Mouse (Mus musculus) neutrophil, adult 5-6 weeks (primary cell): ENCODE measurements around the gene Samd14. TPM values are rescaled to one million over a fixed set of nuclear protein-coding genes. Genes with fewer than 3 reads are reported as not detected.
"Not testable (repeated sequence)": the region's sequence is repeated elsewhere in the genome, so short reads cannot be mapped to it uniquely, and the experiment has no call there.

Experiments used
- ATAC-seq: fragments of 151-379, 151-347 bp; 2 replicates; pipeline ENCODE4 v1.8.0; 2017; ENCODE audit warnings: mild to moderate bottlenecking, moderate TSS enrichment; ENCODE audit not compliant: insufficient number of reproducible peaks, poor library complexity, low FRiP score, severe bottlenecking; ENCODE audit errors: extremely low read depth
- total RNA-seq: library from RNA; stranded (forward); fragments of 200-1000 nt; gene quantifications from 2 replicates; pipeline ENCODE4 v1.2.3, GENCODE M21; 2017

Gene Samd14
- 0.81 and 3.1 TPM in 2 replicates for total RNA-seq

- no peak for ATAC-seq
These were observed at the start of gene Samd14 for GRCm38 (mm10) chr11:95009629-95010014. Gene Samd14 (plus strand): TSS chr11:95009879.

GRCm38 (mm10) chr11:94962534-94963101, 47.1 kb upstream of the Samd14 start:
- ATAC-seq, result no peak

DNA sequence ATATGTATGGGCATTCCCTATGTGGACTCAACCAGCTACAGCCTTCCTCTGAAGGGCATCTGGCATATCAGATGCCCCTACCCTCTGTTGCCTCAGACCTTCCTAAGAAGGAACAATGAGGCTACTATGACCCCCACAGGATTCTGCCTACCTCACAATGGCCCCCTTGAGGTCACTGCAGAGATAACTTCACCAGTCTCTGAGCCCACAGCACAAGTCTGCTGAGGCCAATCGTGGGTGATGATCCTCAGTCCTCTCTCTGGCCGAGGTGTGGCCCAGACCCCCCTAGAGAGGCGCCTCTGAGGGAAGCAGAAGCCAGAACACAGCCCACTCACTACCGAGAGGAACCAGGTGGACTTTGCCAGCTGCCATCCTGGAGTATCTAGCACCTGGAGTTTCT, 42.3 kb upstream of the Samd14 start, which contains the start of gene Hils1:
TSS of gene Hils1 (plus strand) at position 175 of the 400 bp plus-strand sequence.
- no peak for ATAC-seq

GRCm38 (mm10) chr11:94968187-94968586, 41.5 kb upstream of the Samd14 start:
- ATAC-seq, result no peak

DNA sequence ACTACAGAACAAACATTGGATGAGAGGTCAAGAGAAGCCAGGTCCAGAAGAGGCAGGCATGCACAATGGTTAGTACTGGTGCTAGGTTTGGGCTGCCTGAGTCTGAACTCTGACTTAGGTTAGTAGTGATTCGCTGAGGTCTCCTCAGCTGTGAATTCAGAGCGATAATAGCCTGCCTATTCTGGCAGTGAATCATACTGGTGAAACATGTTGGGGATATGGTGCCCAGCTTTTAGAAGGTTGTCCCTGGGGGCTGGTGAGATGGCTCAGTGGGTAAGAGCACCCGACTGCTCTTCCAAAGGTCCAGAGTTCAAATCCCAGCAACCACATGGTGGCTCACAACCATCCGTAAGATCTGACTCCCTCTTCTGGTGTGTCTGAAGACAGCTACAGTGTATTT, 40.0 kb upstream of the Samd14 start:
- not testable (repeated sequence) for ATAC-seq

GRCm38 (mm10) chr11:94970210-94970943, 39.3 kb upstream of the Samd14 start:
- no peak for ATAC-seq

DNA sequence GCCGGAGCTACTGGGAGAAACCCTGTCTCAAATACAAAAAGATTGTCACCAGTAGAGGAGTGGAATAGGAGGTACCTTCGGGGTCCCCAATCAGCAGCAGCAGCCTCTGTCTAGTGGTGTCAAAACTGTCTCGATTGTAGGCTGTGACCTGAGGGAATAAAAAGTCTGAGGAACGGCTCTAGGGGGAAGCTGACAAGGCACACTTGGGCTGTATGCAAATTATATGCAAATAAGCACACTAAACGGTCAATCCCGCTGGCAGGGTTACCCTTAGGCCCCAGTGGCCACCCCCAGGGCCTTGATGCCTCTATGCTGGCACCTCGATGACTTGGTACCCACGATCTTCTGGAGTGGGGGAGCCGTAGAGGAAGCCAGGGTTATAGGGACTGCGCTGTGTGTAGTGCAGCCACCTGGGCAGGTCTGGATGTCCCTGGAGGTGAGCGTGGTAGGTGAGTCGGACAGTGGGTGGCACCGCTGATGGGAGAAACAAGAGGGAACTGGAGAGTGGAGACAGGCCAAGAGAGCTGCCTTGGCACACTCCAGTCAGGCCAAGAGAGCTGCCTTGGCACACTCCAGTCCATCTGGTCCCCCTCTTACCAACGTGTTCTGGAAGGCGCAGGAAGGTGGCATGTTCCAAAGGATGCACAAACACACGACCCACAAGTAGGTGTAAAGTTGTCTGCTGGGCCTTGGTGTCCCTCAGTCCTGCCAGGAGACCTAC, 37.6 kb upstream of the Samd14 start:
- no peak for ATAC-seq

- ATAC-seq, result no peak
These were observed 36.8 kb upstream of the Samd14 start for GRCm38 (mm10) chr11:94972887-94973286.

DNA sequence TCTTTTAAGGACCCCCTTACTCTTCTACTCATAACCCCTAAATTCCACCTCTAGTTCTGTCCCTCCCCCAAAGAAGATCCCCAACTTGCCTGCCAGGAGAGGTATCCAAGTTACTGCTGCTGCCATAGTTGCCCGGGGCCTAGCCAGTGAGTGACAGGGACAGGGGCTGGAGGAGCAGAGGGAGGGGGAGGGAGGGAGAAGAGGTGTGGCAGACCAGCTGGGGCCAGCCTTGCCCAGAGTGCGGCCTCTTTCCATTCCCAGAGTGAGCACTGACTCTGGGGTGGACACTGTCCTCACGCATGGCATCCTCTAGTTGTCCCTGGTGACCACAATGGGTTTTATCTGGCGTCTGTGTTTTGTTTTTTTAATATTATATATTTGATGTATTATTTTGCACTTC, 36.4 kb upstream of the Samd14 start:
- no peak for ATAC-seq

- ATAC-seq, result no peak
These were observed 34.7 kb upstream of the Samd14 start for GRCm38 (mm10) chr11:94974951-94975350.

DNA sequence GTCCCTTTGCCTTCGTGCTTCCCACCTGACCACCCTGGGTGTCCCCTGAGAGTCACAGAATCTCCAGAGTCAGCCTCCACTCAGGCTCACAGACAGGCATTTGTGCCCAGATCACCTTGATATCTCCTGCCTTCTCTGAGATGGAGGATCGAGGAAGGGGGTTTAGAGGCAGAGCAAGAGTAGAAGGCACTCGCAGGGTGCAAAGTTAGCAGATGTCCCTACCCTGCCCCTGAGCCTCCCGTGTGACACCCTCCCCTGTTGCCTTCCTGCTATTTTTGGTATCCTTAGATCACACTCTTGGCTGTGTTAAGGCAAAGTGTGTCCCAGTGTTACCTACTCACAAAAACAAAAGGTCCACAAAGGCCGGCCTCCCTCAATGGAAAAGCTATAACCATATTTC, 33.5 kb upstream of the Samd14 start, which contains the start of gene Sgca:
TSS of gene Sgca (minus strand) at position 129 of the 400 bp plus-strand sequence.
- no peak for ATAC-seq

GRCm38 (mm10) chr11:94978178-94978915, 31.3 kb upstream of the Samd14 start:
- ATAC-seq, result no peak

- peak; percentile 96 for ATAC-seq
These were observed 30.7 kb upstream of the Samd14 start for GRCm38 (mm10) chr11:94978947-94979346.

DNA sequence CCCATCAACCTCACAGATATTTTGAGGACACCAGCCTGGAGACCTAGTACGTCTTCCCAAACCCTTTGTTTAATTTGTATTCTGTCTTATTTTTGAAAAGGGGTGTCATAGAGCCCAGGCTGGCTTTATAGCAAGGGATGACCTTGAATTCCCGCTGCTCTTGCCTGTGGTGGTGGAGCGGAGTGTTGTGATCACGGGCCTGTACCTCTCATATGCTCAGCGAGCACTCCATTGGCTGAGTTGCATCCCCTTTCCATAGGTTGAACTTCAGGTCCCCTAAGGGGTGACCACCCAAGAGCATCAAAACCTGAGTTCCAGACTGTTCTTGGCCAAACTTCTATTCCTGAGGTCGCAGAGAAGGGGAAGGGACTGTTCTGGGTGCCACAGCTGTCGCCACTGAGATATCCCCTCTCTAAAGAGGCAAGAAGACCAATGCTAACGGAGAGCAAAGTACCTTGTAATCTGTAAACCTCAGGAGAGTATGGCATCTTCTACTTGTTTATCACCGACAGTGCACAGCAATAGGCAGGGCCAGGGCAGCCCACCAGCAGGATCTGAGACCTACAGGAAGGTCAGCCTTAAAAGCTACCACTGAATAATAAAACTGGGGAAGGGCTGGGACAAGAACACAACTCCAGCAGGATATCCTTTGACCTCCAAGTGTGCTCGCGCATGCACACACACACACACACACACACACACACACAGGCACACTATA, 30.1 kb upstream of the Samd14 start:
- no peak for ATAC-seq

GRCm38 (mm10) chr11:94985140-94985539, 24.5 kb upstream of the Samd14 start:
- no peak for ATAC-seq

- no peak for ATAC-seq
These were observed 23.9 kb upstream of the Samd14 start for GRCm38 (mm10) chr11:94985822-94986221.

DNA sequence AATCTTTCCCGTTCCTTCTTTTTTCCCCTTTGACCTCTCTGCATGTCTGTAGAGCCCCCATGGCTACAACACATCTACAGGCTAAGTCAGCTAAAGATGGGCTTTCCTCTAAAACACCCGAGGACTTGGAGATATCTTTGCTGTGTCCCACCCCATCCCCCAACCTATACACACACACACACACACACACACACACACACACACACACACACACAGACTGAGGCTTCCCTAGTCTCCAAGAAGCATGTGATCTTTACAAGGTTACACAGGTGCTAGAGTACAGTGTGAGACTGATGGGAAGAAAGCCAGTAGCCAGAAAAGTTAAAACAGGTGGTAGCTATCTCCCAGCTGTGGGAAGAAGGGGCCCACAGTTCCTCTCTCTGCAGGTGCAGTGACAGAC, 23.2 kb upstream of the Samd14 start:
- no peak for ATAC-seq

GRCm38 (mm10) chr11:94987341-94987740, 22.3 kb upstream of the Samd14 start:
- ATAC-seq, result no peak

DNA sequence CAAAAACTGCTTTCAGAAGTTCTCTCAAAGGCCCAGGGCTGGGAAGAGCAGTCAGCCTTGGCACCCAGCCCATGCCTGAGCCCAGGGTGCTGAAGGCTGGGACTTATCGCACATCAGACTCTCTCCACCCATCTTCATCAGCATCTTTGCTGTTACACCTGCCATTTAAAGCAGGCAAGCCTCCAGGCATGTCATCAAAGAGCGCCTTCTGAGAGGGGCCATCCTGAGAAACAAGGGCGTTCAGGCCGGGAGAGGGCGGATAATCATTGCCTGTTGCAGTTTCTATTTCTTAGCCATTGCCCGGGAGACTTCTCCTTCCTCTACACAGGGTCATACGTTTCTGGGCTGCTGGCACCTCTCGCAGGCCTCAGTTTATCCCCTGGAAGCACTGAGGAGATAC, 21.8 kb upstream of the Samd14 start:
- ATAC-seq, result no peak
